19 mouse cellular contexts compared by ENCODE assay signal in the genomic region with DNA sequence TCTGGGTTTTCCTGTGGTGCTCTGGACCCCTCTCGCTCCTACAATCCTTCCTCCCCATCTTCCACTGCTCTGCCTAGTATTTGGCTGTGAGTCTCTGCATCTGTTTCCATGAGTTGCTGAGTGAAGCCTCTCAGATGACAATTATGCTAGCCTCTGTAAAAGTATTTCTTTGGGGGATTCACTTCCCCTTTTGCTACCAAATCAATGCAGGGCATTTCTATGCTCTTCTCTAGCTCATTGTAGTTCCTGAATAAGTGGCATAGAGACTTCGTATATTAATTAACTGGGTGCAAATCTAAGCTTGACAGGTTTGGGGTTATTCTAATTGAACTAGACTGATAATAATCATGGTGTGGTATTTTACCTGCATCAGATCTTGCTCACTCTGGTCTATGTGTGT.
DNase-seq lines count a peak whose midpoint lies in the region; ATAC-seq and TF ChIP-seq lines count a peak whose summit lies in the region.
"Had no signal": no experiment of that assay in that cellular context is flagged by ENCODE, and none has a peak within 500 bp of the region (broad histone marks: within the 10 kb centered on the region; RNA-seq: fewer than 3 reads in every experiment).

No protein-coding gene starts in this region.

- no peak for TF ChIP-seq EP300 in lung, postnatal 0 days (IDR thresholded peaks at IDR 0.05)

- no peak overlapping the region for H3K4me3 ChIP-seq in intestine, embryonic 16.5 days (ENCODE audit: low read length)
- no peak overlapping the region for H3K4me3 ChIP-seq in intestine, embryonic 15.5 days (replicated peaks)
- no peak overlapping the region for H3K4me3 ChIP-seq in lung, postnatal 0 days (ENCODE audit: low read depth, low read length)
- H3K4me3 ChIP-seq in stomach, embryonic 15.5 days (replicated peaks): no peak overlapping the region
- H3K4me3 ChIP-seq: embryonic facial prominence, embryonic 12.5 days; forebrain, embryonic 15.5 days; heart, embryonic 10.5 days; hindbrain, embryonic 12.5 days had no signal

- no peak overlapping the region for H3K9ac ChIP-seq in intestine, embryonic 16.5 days (ENCODE audit: low read depth, low read length)
- H3K9ac ChIP-seq in intestine, embryonic 15.5 days: no peak overlapping the region
- no peak overlapping the region for H3K9ac ChIP-seq in lung, postnatal 0 days (replicated peaks; ENCODE audit: low read depth)
- H3K9ac ChIP-seq in stomach, embryonic 15.5 days: no peak overlapping the region
- H3K9ac ChIP-seq: embryonic facial prominence, embryonic 12.5 days; forebrain, embryonic 15.5 days; hindbrain, embryonic 12.5 days had no signal

- no peak for TF ChIP-seq CTCF in lung, postnatal 0 days (IDR thresholded peaks at IDR 0.05)

- H3K36me3 ChIP-seq in intestine, embryonic 16.5 days (ENCODE audit: control insufficient read depth, insufficient read depth, low read length): no peaks in the 10 kb centered on the region
- no peaks in the 10 kb centered on the region for H3K36me3 ChIP-seq in intestine, embryonic 15.5 days
- no peaks in the 10 kb centered on the region for H3K36me3 ChIP-seq in lung, postnatal 0 days (ENCODE audit: insufficient read depth, low read length)
- no peaks in the 10 kb centered on the region for H3K36me3 ChIP-seq in stomach, embryonic 15.5 days
- H3K36me3 ChIP-seq: embryonic facial prominence, embryonic 12.5 days; forebrain, embryonic 15.5 days; heart, embryonic 10.5 days; hindbrain, embryonic 12.5 days had no signal

- H3K4me2 ChIP-seq in intestine, embryonic 16.5 days (ENCODE audit: low read depth, low read length): no peak overlapping the region
- no peak overlapping the region for H3K4me2 ChIP-seq in intestine, embryonic 15.5 days (replicated peaks)
- no peak overlapping the region for H3K4me2 ChIP-seq in lung, postnatal 0 days (replicated peaks; ENCODE audit: low read depth, low read length)
- H3K4me2 ChIP-seq in stomach, embryonic 15.5 days: no peak overlapping the region
- H3K4me2 ChIP-seq: embryonic facial prominence, embryonic 12.5 days; forebrain, embryonic 15.5 days; hindbrain, embryonic 12.5 days had no signal

- WGBS in intestine, embryonic 16.5 days: 92% methylated on average over 2 of the region's 2 CpGs
- 90% methylated on average over 2 of the region's 2 CpGs for WGBS in intestine, embryonic 15.5 days
- WGBS in lung, postnatal 0 days: 83% methylated on average over 2 of the region's 2 CpGs
- WGBS in stomach, embryonic 15.5 days: 84% methylated on average over 2 of the region's 2 CpGs

- H3K27ac ChIP-seq in intestine, embryonic 16.5 days (ENCODE audit: low read length): peak overlapping the region; percentile 7; the same call in 1 of the 2 replicates
- H3K27ac ChIP-seq in intestine, embryonic 15.5 days: no peak overlapping the region
- peak overlapping the region; percentile 33 for H3K27ac ChIP-seq in lung, postnatal 0 days (ENCODE audit: low read length)
- peak overlapping the region; percentile 62; the same call in 1 of the 2 replicates for H3K27ac ChIP-seq in stomach, embryonic 15.5 days
- H3K27ac ChIP-seq: embryonic facial prominence, embryonic 12.5 days; forebrain, embryonic 15.5 days; heart, embryonic 10.5 days; hindbrain, embryonic 12.5 days had no signal

- no peak for DNase-seq in lung, postnatal 0 days (ENCODE audit: low spot score)
- DNase-seq in lung, postnatal 25 days (ENCODE audit: low spot score): no peak
- DNase-seq in ovary, postnatal 10 days (ENCODE audit: low spot score): no peak
- DNase-seq in urinary bladder, postnatal 14 days (ENCODE audit: low spot score): no peak
- DNase-seq: adrenal gland, adult 2 months; adrenal gland, postnatal 25 days; cerebellum, adult 2 months; cerebellum, postnatal 14 days; gastrocnemius, postnatal 36 days; heart, adult 18-20 months; heart, postnatal 10 days; heart, postnatal 4 days had no signal

- H3K9me3 ChIP-seq in intestine, embryonic 16.5 days (ENCODE audit: control insufficient read depth, low read length): no peaks in the 10 kb centered on the region
- no peaks in the 10 kb centered on the region for H3K9me3 ChIP-seq in intestine, embryonic 15.5 days
- H3K9me3 ChIP-seq in lung, postnatal 0 days (ENCODE audit: low read length): no peaks in the 10 kb centered on the region
- H3K9me3 ChIP-seq in stomach, embryonic 15.5 days: no peaks in the 10 kb centered on the region
- H3K9me3 ChIP-seq: embryonic facial prominence, embryonic 12.5 days; forebrain, embryonic 15.5 days; heart, embryonic 10.5 days; hindbrain, embryonic 12.5 days had no signal

- no peaks in the 10 kb centered on the region for H3K27me3 ChIP-seq in intestine, embryonic 16.5 days (replicated peaks; ENCODE audit: control insufficient read depth, insufficient read depth, low read length)
- H3K27me3 ChIP-seq in intestine, embryonic 15.5 days (replicated peaks): no peaks in the 10 kb centered on the region
- H3K27me3 ChIP-seq in lung, postnatal 0 days (replicated peaks; ENCODE audit: insufficient read depth, low read length): no peaks in the 10 kb centered on the region
- H3K27me3 ChIP-seq in stomach, embryonic 15.5 days (replicated peaks): no peaks in the 10 kb centered on the region
- H3K27me3 ChIP-seq: embryonic facial prominence, embryonic 12.5 days; forebrain, embryonic 15.5 days; hindbrain, embryonic 12.5 days had no signal

- no peak for ATAC-seq in intestine, embryonic 16.5 days
- ATAC-seq in intestine, embryonic 15.5 days: no peak
- no peak for ATAC-seq in lung, postnatal 0 days
- ATAC-seq in stomach, embryonic 15.5 days (ENCODE audit: insufficient read depth, low FRiP score, low read depth): no peak
- ATAC-seq: forebrain, embryonic 15.5 days had no signal

- no peaks in the 10 kb centered on the region for H3K4me1 ChIP-seq in intestine, embryonic 16.5 days (ENCODE audit: control insufficient read depth, insufficient read depth, low read length)
- H3K4me1 ChIP-seq in intestine, embryonic 15.5 days (replicated peaks): no peaks in the 10 kb centered on the region
- no peaks in the 10 kb centered on the region for H3K4me1 ChIP-seq in lung, postnatal 0 days (ENCODE audit: insufficient read depth, low read depth, low read length)
- H3K4me1 ChIP-seq in stomach, embryonic 15.5 days: no peaks in the 10 kb centered on the region
- H3K4me1 ChIP-seq: embryonic facial prominence, embryonic 12.5 days; forebrain, embryonic 15.5 days; heart, embryonic 10.5 days; hindbrain, embryonic 12.5 days had no signal
